Mouse (Mus musculus): ENCODE data around the gene Stk39.

DNA sequence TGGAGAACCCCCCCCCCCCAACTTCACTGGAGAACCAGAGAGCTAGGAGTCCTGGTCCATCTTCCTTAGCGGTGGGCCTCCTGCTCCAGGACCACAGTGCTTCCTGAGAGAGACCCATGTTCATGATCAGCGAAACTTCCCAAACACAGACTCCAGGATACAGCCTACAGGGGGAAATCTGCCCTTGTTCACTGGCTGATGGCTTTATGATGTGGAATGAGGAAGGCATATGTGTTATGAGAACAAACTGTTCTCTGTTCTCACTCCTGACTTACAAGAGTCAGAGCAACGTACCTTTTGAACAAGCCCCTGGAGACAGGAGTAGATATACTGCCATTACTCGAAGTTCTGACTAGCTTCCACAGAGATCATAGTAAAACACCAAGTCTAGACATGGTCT lies 42.6 kb downstream of the Stk39 start:
- TF ChIP-seq HCFC1 (IDR thresholded peaks at IDR 0.05; ENCODE audit: borderline replicate concordance, insufficient read depth, low read length) (no peak), CHD2 (IDR thresholded peaks at IDR 0.05; ENCODE audit: low read depth, low read length) (no peak), ZC3H11A (IDR thresholded peaks at IDR 0.05; ENCODE audit: borderline replicate concordance, low read depth, low read length) (no peak), MAFK (IDR thresholded peaks at IDR 0.05; ENCODE audit: insufficient read depth, low read depth, low read length) (no peak)

All from ES-E14 (cell line).